Mouse (Mus musculus) CH12.LX (cell line): ENCODE data around the gene Safb2.

Source experiments
- POLR2A ChIP-seq: IDR thresholded peaks from 2 replicates; pipeline ENCODE4 v1.6.1; 2011; ENCODE audit warnings: low read depth, mild to moderate bottlenecking, improper control_type of control experiment, low read length
- ZKSCAN1 ChIP-seq: IDR thresholded peaks from 2 replicates; pipeline ENCODE4 v1.6.1; 2012; ENCODE audit warnings: low read depth, inconsistent platforms, low read length, improper control_type of control experiment, borderline replicate concordance

GRCm38 (mm10) chr17:56524943-56525342 is 59.4 kb downstream of the Safb2 start:
- no peak for TF ChIP-seq POLR2A
- no peak for TF ChIP-seq ZKSCAN1
